Comparison of ENCODE assay signal across 26 mouse cellular contexts in genomic region chrX:107306492-107306891, GRCm38 (mm10). TPM values are rescaled to one million over a fixed set of nuclear protein-coding genes. Genes with fewer than 3 reads are reported as not detected.
DNase-seq lines count a peak whose midpoint lies in the region; ATAC-seq and TF ChIP-seq lines count a peak whose summit lies in the region.
"Had no signal": no experiment of that assay in that cellular context is flagged by ENCODE, and none has a peak within 500 bp of the region (broad histone marks: within the 10 kb centered on the region; RNA-seq: fewer than 3 reads in every experiment).

No protein-coding gene starts in this region.

- no peaks in the 10 kb centered on the region for H3K36me3 ChIP-seq in forebrain, postnatal 0 days (ENCODE audit: insufficient read depth)
- no peaks in the 10 kb centered on the region for H3K36me3 ChIP-seq in forebrain, embryonic 15.5 days
- no peaks in the 10 kb centered on the region for H3K36me3 ChIP-seq in thymus, adult 2 months (ENCODE audit: control insufficient read depth, insufficient read depth, low read length)
- H3K36me3 ChIP-seq in forebrain, embryonic 16.5 days (ENCODE audit: control insufficient read depth, insufficient read depth) = no peaks in the 10 kb centered on the region
- H3K36me3 ChIP-seq: embryonic facial prominence, embryonic 12.5 days; forebrain, embryonic 12.5 days; heart, embryonic 13.5 days; midbrain, embryonic 15.5 days had no signal

- no peak overlapping the region for H3K4me2 ChIP-seq in forebrain, postnatal 0 days (ENCODE audit: low read depth)
- H3K4me2 ChIP-seq in forebrain, embryonic 15.5 days (replicated peaks) = no peak overlapping the region
- H3K4me2 ChIP-seq in forebrain, embryonic 16.5 days (ENCODE audit: low read length) = no peak overlapping the region
- H3K4me2 ChIP-seq: embryonic facial prominence, embryonic 12.5 days; forebrain, embryonic 12.5 days; heart, embryonic 13.5 days; hindbrain, embryonic 14.5 days; midbrain, embryonic 15.5 days had no signal

- no peaks in the 10 kb centered on the region for H3K9me3 ChIP-seq in forebrain, postnatal 0 days (ENCODE audit: low read length)
- no peaks in the 10 kb centered on the region for H3K9me3 ChIP-seq in forebrain, embryonic 15.5 days
- no peaks in the 10 kb centered on the region for H3K9me3 ChIP-seq in forebrain, embryonic 16.5 days (ENCODE audit: control insufficient read depth, low read length)
- H3K9me3 ChIP-seq: embryonic facial prominence, embryonic 12.5 days; forebrain, embryonic 12.5 days; heart, embryonic 13.5 days; midbrain, embryonic 15.5 days had no signal

- no peak for TF ChIP-seq POLR2A in thymus, adult 2 months (IDR thresholded peaks at IDR 0.05; ENCODE audit: control insufficient read depth, extremely low read depth, insufficient read depth, low read length, poor library complexity)

- intact Hi-C loops in left cerebral cortex, postnatal 14 days (cut with DNase I) = no loop called here

- TF ChIP-seq CTCF in forebrain, postnatal 0 days (IDR thresholded peaks at IDR 0.05; ENCODE audit: low read depth) = no peak
- TF ChIP-seq CTCF in thymus, adult 2 months (IDR thresholded peaks at IDR 0.05; ENCODE audit: borderline replicate concordance, control insufficient read depth, extremely low read depth, insufficient read depth, low read length, poor library complexity) = no peak

- no peak for ATAC-seq in forebrain, postnatal 0 days
- no peak for ATAC-seq in forebrain, embryonic 15.5 days (replicated peaks)
- ATAC-seq in forebrain, embryonic 16.5 days = no peak
- ATAC-seq: midbrain, embryonic 15.5 days had no signal

- H3K27me3 ChIP-seq in forebrain, postnatal 0 days (ENCODE audit: insufficient read depth, low read length) = no peaks in the 10 kb centered on the region
- H3K27me3 ChIP-seq in forebrain, embryonic 15.5 days = no peaks in the 10 kb centered on the region
- no peaks in the 10 kb centered on the region for H3K27me3 ChIP-seq in thymus, adult 2 months (ENCODE audit: control insufficient read depth, insufficient read depth, low read length)
- H3K27me3 ChIP-seq in forebrain, embryonic 16.5 days (replicated peaks; ENCODE audit: control insufficient read depth, insufficient read depth, low read length) = no peaks in the 10 kb centered on the region
- H3K27me3 ChIP-seq: embryonic facial prominence, embryonic 12.5 days; forebrain, embryonic 12.5 days; heart, embryonic 13.5 days; midbrain, embryonic 15.5 days had no signal

- H3K4me1 ChIP-seq in forebrain, postnatal 0 days (ENCODE audit: insufficient read depth) = no peaks in the 10 kb centered on the region
- no peaks in the 10 kb centered on the region for H3K4me1 ChIP-seq in forebrain, embryonic 15.5 days
- H3K4me1 ChIP-seq in thymus, adult 2 months (replicated peaks; ENCODE audit: control insufficient read depth, insufficient read depth, low read length) = no peaks in the 10 kb centered on the region
- H3K4me1 ChIP-seq in forebrain, embryonic 16.5 days (replicated peaks; ENCODE audit: control insufficient read depth, insufficient read depth, low read length) = no peaks in the 10 kb centered on the region
- H3K4me1 ChIP-seq: embryonic facial prominence, embryonic 12.5 days; forebrain, embryonic 12.5 days; heart, embryonic 13.5 days; midbrain, embryonic 15.5 days had no signal

- peak; percentile 0 for DNase-seq in forebrain, postnatal 0 days
- DNase-seq in left cerebral cortex, postnatal 14 days (ENCODE audit: low spot score in 2 of 2) = peak; percentile 1
- DNase-seq in left cerebral cortex, adult 9 months (ENCODE audit: low spot score in 2 of 2) = no peak
- peak; percentile 20 for DNase-seq in thymus, postnatal 4 days
- no peak for DNase-seq in thymus, adult 2 months
- DNase-seq in yolk sac, embryonic 10.5 days (ENCODE audit: low spot score) = no peak
- DNase-seq: adrenal gland, postnatal 10 days; cerebellum, adult 2 months; cerebellum, postnatal 25 days; gastrocnemius, postnatal 25 days; heart, adult 2 months; heart, postnatal 36 days; kidney, adult 8-10 months; kidney, postnatal 10 days had no signal

- H3K27ac ChIP-seq in forebrain, postnatal 0 days (ENCODE audit: low read depth, low read length) = no peak overlapping the region
- no peak overlapping the region for H3K27ac ChIP-seq in forebrain, embryonic 15.5 days (replicated peaks)
- no peak overlapping the region for H3K27ac ChIP-seq in thymus, adult 2 months (ENCODE audit: control insufficient read depth, insufficient read depth, low read length)
- no peak overlapping the region for H3K27ac ChIP-seq in forebrain, embryonic 16.5 days (ENCODE audit: low read length)
- H3K27ac ChIP-seq: embryonic facial prominence, embryonic 12.5 days; forebrain, embryonic 12.5 days; heart, adult 2 months; heart, embryonic 13.5 days; hindbrain, embryonic 14.5 days; liver, embryonic 14.5 days; macrophage; midbrain, embryonic 15.5 days had no signal

- no peak overlapping the region for H3K9ac ChIP-seq in forebrain, postnatal 0 days
- no peak overlapping the region for H3K9ac ChIP-seq in forebrain, embryonic 15.5 days (replicated peaks)
- no peak overlapping the region for H3K9ac ChIP-seq in forebrain, embryonic 16.5 days (replicated peaks; ENCODE audit: low read depth, low read length)
- H3K9ac ChIP-seq: embryonic facial prominence, embryonic 12.5 days; forebrain, embryonic 12.5 days; heart, embryonic 13.5 days; hindbrain, embryonic 14.5 days; liver, embryonic 14.5 days; midbrain, embryonic 15.5 days had no signal

- no peak overlapping the region for H3K4me3 ChIP-seq in forebrain, postnatal 0 days (ENCODE audit: low read depth, low read length)
- no peak overlapping the region for H3K4me3 ChIP-seq in forebrain, embryonic 15.5 days
- no peak overlapping the region for H3K4me3 ChIP-seq in thymus, adult 2 months (ENCODE audit: control insufficient read depth, insufficient read depth, low read length)
- no peak overlapping the region for H3K4me3 ChIP-seq in forebrain, embryonic 16.5 days (replicated peaks; ENCODE audit: low read length)
- H3K4me3 ChIP-seq: embryonic facial prominence, embryonic 12.5 days; forebrain, embryonic 12.5 days; heart, adult 2 months; heart, embryonic 13.5 days; midbrain, embryonic 15.5 days had no signal

RNA-seq across cellular contexts. Expression of gene Gpr174, which starts 50.8 kb away (rescaled TPM):
- 0.15 and 0.29 TPM in 2 replicates for total RNA-seq in forebrain, postnatal 0 days (2014; rRNA removed)
- polyA plus RNA-seq in forebrain, postnatal 0 days (2015; fragmentation: Nextera tagmentation; extraction: Ambion mirVana) = 0.50 and 0.65 TPM in 2 replicates
- polyA plus RNA-seq in forebrain, embryonic 15.5 days (2015; fragmentation: Nextera tagmentation; extraction: Ambion mirVana) = 0.15 and 0.22 TPM in 2 replicates
- not detected for total RNA-seq in left cerebral cortex, postnatal 14 days (2021)
- 3.7 and 3.9 TPM in 2 replicates for polyA plus RNA-seq in thymus, adult 2 months (2012; rRNA removed)
- polyA plus RNA-seq in forebrain, embryonic 16.5 days (2015; fragmentation: Nextera tagmentation; extraction: Ambion mirVana) = 0.09 and 0.24 TPM in 2 replicates
- total RNA-seq: gastrocnemius, postnatal 25 days; layer of hippocampus, adult 18-20 months; layer of hippocampus, postnatal 25 days; left cerebral cortex, postnatal 25 days had no signal
- polyA plus RNA-seq: cerebellum, adult 2 months; forebrain, embryonic 12.5 days; heart, embryonic 13.5 days; hindbrain, embryonic 14.5 days; macrophage had no signal

Comparison
In these comparisons a context has a peak if more than half of its experiments do, and no peak if none do; other contexts are left out.
1. DNase-seq: peak in forebrain, postnatal 0 days (single experiment), left cerebral cortex, postnatal 14 days (2 of 2) and thymus, postnatal 4 days (single experiment); none in left cerebral cortex, adult 9 months (0 of 2), thymus, adult 2 months (single experiment) and yolk sac, embryonic 10.5 days (single experiment).